21 mouse cellular contexts compared by ENCODE assay signal in the genomic region with DNA sequence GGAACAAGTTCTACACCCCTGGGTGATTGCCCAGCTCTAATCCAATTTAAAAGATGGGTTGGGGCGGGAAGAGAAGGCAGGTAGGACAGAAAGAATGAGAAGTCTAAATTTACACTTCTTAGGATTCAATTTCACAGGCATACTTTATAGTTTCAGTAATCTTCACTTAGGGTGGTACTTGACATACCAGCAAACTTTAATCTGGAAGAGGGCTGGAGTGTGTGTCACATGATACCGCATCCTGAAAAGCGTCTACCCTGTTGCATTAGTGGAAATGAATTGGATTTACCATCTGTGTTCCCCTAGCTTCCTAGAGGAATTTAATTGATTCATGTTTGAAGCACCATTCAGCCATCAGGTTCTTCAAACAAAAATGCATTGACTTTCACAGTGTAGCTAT.
"Had no signal": no experiment of that assay in that cellular context is flagged by ENCODE, and none has a peak within 500 bp of the region (broad histone marks: within the 10 kb centered on the region; RNA-seq: fewer than 3 reads in every experiment).

No protein-coding gene starts in this region.

- H3K9me3 ChIP-seq: limb, embryonic 10.5 days; limb, embryonic 13.5 days; liver, embryonic 12.5 days; liver, embryonic 15.5 days; neural tube, embryonic 13.5 days; stomach, embryonic 15.5 days had no signal

- H3K4me1 ChIP-seq: limb, embryonic 10.5 days; liver, embryonic 12.5 days; liver, embryonic 15.5 days; stomach, embryonic 15.5 days had no signal

- H3K27ac ChIP-seq: kidney, postnatal 0 days; layer of hippocampus, adult 2 months; limb, embryonic 10.5 days; limb, embryonic 13.5 days; liver, embryonic 12.5 days; liver, embryonic 15.5 days; macrophage; neural tube, embryonic 13.5 days; stomach, embryonic 15.5 days had no signal

- DNase-seq: kidney, adult 2 months; kidney, postnatal 25 days; layer of hippocampus, adult 9-11 months; liver; midbrain, embryonic 14.5 days; retina, postnatal 1 day; right cerebral cortex, postnatal 25 days; spleen, adult 18-20 months; thymus, adult 18-20 months; thymus, postnatal 36 days had no signal

- H3K9ac ChIP-seq: limb, embryonic 13.5 days; liver, embryonic 12.5 days; liver, embryonic 15.5 days; neural tube, embryonic 13.5 days; stomach, embryonic 15.5 days had no signal

- H3K4me2 ChIP-seq: limb, embryonic 13.5 days; liver, embryonic 12.5 days; liver, embryonic 15.5 days; neural tube, embryonic 13.5 days; stomach, embryonic 15.5 days had no signal

- H3K4me3 ChIP-seq: layer of hippocampus, adult 2 months; limb, embryonic 10.5 days; limb, embryonic 13.5 days; liver, embryonic 12.5 days; liver, embryonic 15.5 days; myocyte; neural tube, embryonic 13.5 days; stomach, embryonic 15.5 days had no signal

- H3K27me3 ChIP-seq: limb, embryonic 13.5 days; liver, embryonic 12.5 days; liver, embryonic 15.5 days; neural tube, embryonic 13.5 days; stomach, embryonic 15.5 days had no signal

- ATAC-seq: intestine, postnatal 0 days; liver, embryonic 12.5 days had no signal

- H3K36me3 ChIP-seq: limb, embryonic 10.5 days; limb, embryonic 13.5 days; liver, embryonic 12.5 days; liver, embryonic 15.5 days; neural tube, embryonic 13.5 days; stomach, embryonic 15.5 days had no signal
